Mouse (Mus musculus) kidney, adult 9 months (tissue): ENCODE measurements at regions not wholly inside any gene's neighbourhood (a gene's known extent, or its start where the extent isn't known, plus 50 kb on each side); places are given as distances from the start of the nearest gene placed in this dataset.
A peak's percentile ranks its signal among the peaks of the same experiment; 100 is the strongest.

Experiments
- DNase-seq: peaks from one replicate; pipeline ENCODE4 v3.0.0; 2022

- no peak for DNase-seq
These were observed 90.7 kb downstream of the Banf2 start for GRCm38 (mm10) chr2:144123395-144124034.

GRCm38 (mm10) chr2:144127082-144128037, 94.5 kb downstream of the Banf2 start:
- no peak for DNase-seq

GRCm38 (mm10) chr2:144128038-144128402, 95.2 kb downstream of the Banf2 start:
- peak; percentile 79 for DNase-seq

GRCm38 (mm10) chr2:144128527-144128926, 95.7 kb downstream of the Banf2 start:
- DNase-seq, result peak; percentile 77

- no peak for DNase-seq
These were observed 101.1 kb downstream of the Banf2 start for GRCm38 (mm10) chr2:144133806-144134574.

- no peak for DNase-seq
These were observed 101.7 kb downstream of the Banf2 start for GRCm38 (mm10) chr2:144134575-144134958.

- DNase-seq, result peak; percentile 19
These were observed 102.7 kb downstream of the Banf2 start for GRCm38 (mm10) chr2:144135586-144135985.

- DNase-seq, result no peak
These were observed 110.9 kb downstream of the Banf2 start for GRCm38 (mm10) chr2:144143620-144144384.

- peak; percentile 41 for DNase-seq
These were observed 111.8 kb downstream of the Banf2 start for GRCm38 (mm10) chr2:144144486-144145136.

- DNase-seq, result no peak
These were observed 113.8 kb upstream of the Mgme1 start for GRCm38 (mm10) chr2:144156456-144157211.

- no peak for DNase-seq
These were observed 113.1 kb upstream of the Mgme1 start for GRCm38 (mm10) chr2:144157343-144157742.

GRCm38 (mm10) chr2:144158256-144158655, 112.2 kb upstream of the Mgme1 start:
- no peak for DNase-seq

- DNase-seq, result peak; percentile 76
These were observed 110.6 kb upstream of the Mgme1 start for GRCm38 (mm10) chr2:144159854-144160331.

GRCm38 (mm10) chr2:144160434-144160833, 110.0 kb upstream of the Mgme1 start:
- no peak for DNase-seq

- DNase-seq, result no peak
These were observed 108.6 kb upstream of the Mgme1 start for GRCm38 (mm10) chr2:144161852-144162251.

- peak; percentile 39 for DNase-seq
These were observed 106.4 kb upstream of the Mgme1 start for GRCm38 (mm10) chr2:144164102-144164501.

GRCm38 (mm10) chr2:144164986-144165821, 105.3 kb upstream of the Mgme1 start:
- peak; percentile 81 for DNase-seq

- DNase-seq, result no peak
These were observed 104.2 kb upstream of the Mgme1 start for GRCm38 (mm10) chr2:144166102-144166750.

- DNase-seq, result no peak
These were observed 100.8 kb upstream of the Mgme1 start for GRCm38 (mm10) chr2:144169576-144170178.
